Mouse (Mus musculus) heart, adult 2 months (tissue): ENCODE measurements around the gene Jazf1.

Experiments
- CTCF ChIP-seq: fragments of 200-600 bp; IDR thresholded peaks from 2 replicates; pipeline ENCODE4 v1.8.1; 2022; ENCODE audit warnings: antibody characterized with exemption, mild to moderate bottlenecking, moderate library complexity
- POLR2A ChIP-seq: fragments of 200-500 bp; IDR thresholded peaks from 2 replicates; pipeline ENCODE4 v1.6.1; 2011; ENCODE audit warnings: mild to moderate bottlenecking, low read depth, low read length, control low read depth; ENCODE audit not compliant: insufficient read depth

DNA sequence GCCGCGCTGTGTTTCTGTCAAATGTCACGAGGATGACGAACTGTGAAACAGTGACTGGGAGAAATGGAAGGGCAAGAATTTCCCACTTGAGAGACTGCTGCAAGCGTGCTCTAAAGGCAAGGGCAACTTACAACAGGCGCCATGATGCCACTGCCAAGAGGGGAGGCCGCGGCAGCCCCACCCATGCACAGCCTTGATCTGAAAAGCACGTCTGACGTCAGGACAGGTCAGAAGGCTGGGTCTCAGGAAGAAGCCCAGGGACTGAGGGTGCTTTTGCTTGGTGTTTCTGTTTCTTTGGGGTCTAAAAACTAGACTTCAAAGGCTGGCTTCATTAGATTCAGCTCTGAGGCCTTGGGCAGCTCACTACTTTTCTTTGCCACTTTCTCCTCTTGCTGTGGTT is 278.1 kb downstream of the Jazf1 start:
- TF ChIP-seq CTCF (no peak), POLR2A (no peak)
